Mouse (Mus musculus) forebrain, embryonic 15.5 days (tissue): Measurements from ENCODE around the gene Gnao1. TPM values are rescaled to one million over a fixed set of nuclear protein-coding genes. Genes with fewer than 3 reads are reported as not detected.

Experiments used
- ATAC-seq: fragments of 200-750 bp; cut with Nextera tagmentation; replicated peaks from 2 replicates; pipeline ENCODE4 v1.8.0; 2017; ENCODE audit warnings: mild to moderate bottlenecking, moderate TSS enrichment, moderate library complexity
- H3K27ac ChIP-seq: fragments of 300-500 bp; sonication (generic); replicated peaks from 2 replicates; pipeline ENCODE4 v1.5.1; 2015; ENCODE audit warnings: mild to moderate bottlenecking, inconsistent platforms
- H3K27me3 ChIP-seq: fragments of 300-500 bp; sonication (generic); 2 replicates; pipeline ENCODE4 v1.6.1; 2015; ENCODE audit warnings: inconsistent platforms
- H3K36me3 ChIP-seq: fragments of 300-500 bp; sonication (generic); 2 replicates; pipeline ENCODE4 v1.6.1; 2015; ENCODE audit warnings: mild to moderate bottlenecking, inconsistent platforms
- H3K4me1 ChIP-seq: fragments of 300-500 bp; sonication (generic); 2 replicates; pipeline ENCODE4 v1.6.1; 2015; ENCODE audit warnings: inconsistent platforms
- H3K4me2 ChIP-seq: fragments of 300-500 bp; sonication (generic); replicated peaks from 2 replicates; pipeline ENCODE4 v1.6.1; 2015; ENCODE audit warnings: mild to moderate bottlenecking, inconsistent platforms
- H3K4me3 ChIP-seq: fragments of 300-500 bp; sonication (generic); 2 replicates; pipeline ENCODE4 v1.5.1; 2015; ENCODE audit warnings: mild to moderate bottlenecking, inconsistent platforms
- H3K9ac ChIP-seq: fragments of 300-500 bp; sonication (generic); replicated peaks from 2 replicates; pipeline ENCODE4 v1.6.1; 2015; ENCODE audit warnings: mild to moderate bottlenecking, inconsistent platforms
- H3K9me3 ChIP-seq: fragments of 300-500 bp; sonication (generic); 2 replicates; pipeline ENCODE4 v1.6.1; 2016; ENCODE audit warnings: inconsistent platforms
- WGBS: fragments of 180-500 bp; shearing (Covaris S2); methylation state at CpG from one replicate; pipeline ENCODE4 v1.1.7; 2015; ENCODE audit warnings: mixed read lengths; 5-methylcytosine and 5-hydroxymethylcytosine counted together
- polyA plus RNA-seq: library from polyadenylated mRNA; unstranded; fragments of >200 nt; fragmentation: Nextera tagmentation; extraction: Ambion mirVana; gene quantifications from 2 replicates; pipeline ENCODE4 v1.2.1, GENCODE M21; 2015

The Gnao1 gene
- polyA plus RNA-seq, 1 experiment from 2014 or later, result 167 TPM

GRCm38 (mm10) chr8:93907987-93908441 is 98.2 kb downstream of the Gnao1 start:
- peak overlapping the region; percentile 13; the same call in 1 of the 2 replicates for H3K9ac ChIP-seq
- peaks cover 44% of the 10 kb centered on the region for H3K4me1 ChIP-seq
- 18% methylated on average over 5 of the region's 5 CpGs for WGBS
- H3K36me3 ChIP-seq, result no peaks in the 10 kb centered on the region; the same call in 1 of the 2 replicates
- no peak overlapping the region for H3K4me2 ChIP-seq
- H3K9me3 ChIP-seq, result no peaks in the 10 kb centered on the region
- H3K4me3 ChIP-seq, result no peak overlapping the region
- peak; percentile 66 for ATAC-seq
- H3K27me3 ChIP-seq, result no peaks in the 10 kb centered on the region
- peak overlapping the region; percentile 80 for H3K27ac ChIP-seq

- Histone ChIP-seq H3K4me2 (no peak overlapping the region), H3K9me3 (no peaks in the 10 kb centered on the region), H3K27me3 (no peaks in the 10 kb centered on the region), H3K36me3 (no peaks in the 10 kb centered on the region; the same call in 1 of the 2 replicates), H3K4me1 (peaks cover 44% of the 10 kb centered on the region), H3K4me3 (no peak overlapping the region), H3K9ac (peak overlapping the region; percentile 13; the same call in 1 of the 2 replicates), H3K27ac (peak overlapping the region; percentile 80)
- 31% methylated on average over 1 of the region's 1 CpGs for WGBS
- ATAC-seq, result 0 out of 2 replicates have a peak, but pooled peaks have one; percentile 29
These were observed 98.8 kb downstream of the Gnao1 start for GRCm38 (mm10) chr8:93908546-93908945.

- Histone ChIP-seq H3K9ac (no peak overlapping the region), H3K9me3 (no peaks in the 10 kb centered on the region), H3K27me3 (no peaks in the 10 kb centered on the region), H3K4me2 (no peak overlapping the region), H3K27ac (0 out of 2 replicates have a peak overlapping the region, but pooled peaks have one; percentile 3), H3K4me3 (no peak overlapping the region), H3K36me3 (no peaks in the 10 kb centered on the region), H3K4me1 (peaks cover 54% of the 10 kb centered on the region)
- no peak for ATAC-seq
- WGBS, result 71% methylated on average over 7 of the region's 7 CpGs
These were observed 102.2 kb downstream of the Gnao1 start for GRCm38 (mm10) chr8:93911715-93912555.

GRCm38 (mm10) chr8:93917859-93918421 is 108.2 kb downstream of the Gnao1 start:
- peak; percentile 92 for ATAC-seq
- Histone ChIP-seq H3K4me2 (no peak overlapping the region), H3K27ac (peak overlapping the region; percentile 91), H3K4me1 (peaks cover 77% of the 10 kb centered on the region), H3K9me3 (no peaks in the 10 kb centered on the region), H3K27me3 (no peaks in the 10 kb centered on the region), H3K9ac (no peak overlapping the region), H3K36me3 (no peaks in the 10 kb centered on the region), H3K4me3 (no peak overlapping the region)
- WGBS, result 2% methylated on average over 13 of the region's 13 CpGs

- peaks cover 84% of the 10 kb centered on the region for H3K4me1 ChIP-seq
These were observed 108.8 kb downstream of the Gnao1 start for GRCm38 (mm10) chr8:93918580-93918979.

GRCm38 (mm10) chr8:93919422-93919821 is 109.7 kb downstream of the Gnao1 start:
- H3K4me3 ChIP-seq, result no peak overlapping the region
- ATAC-seq, result no peak
- WGBS, result 32% methylated on average over 3 of the region's 3 CpGs
- H3K9me3 ChIP-seq, result no peaks in the 10 kb centered on the region
- peaks cover 92% of the 10 kb centered on the region for H3K4me1 ChIP-seq
- no peaks in the 10 kb centered on the region for H3K36me3 ChIP-seq
- no peak overlapping the region for H3K4me2 ChIP-seq
- H3K27ac ChIP-seq, result peak overlapping the region; percentile 91
- no peaks in the 10 kb centered on the region for H3K27me3 ChIP-seq
- H3K9ac ChIP-seq, result no peak overlapping the region

More at GRCm38 (mm10) chr8:93918580-93918979, 108.8 kb downstream of the Gnao1 start:
- Histone ChIP-seq H3K36me3 (no peaks in the 10 kb centered on the region), H3K4me3 (no peak overlapping the region), H3K9ac (no peak overlapping the region), H3K27me3 (no peaks in the 10 kb centered on the region), H3K9me3 (no peaks in the 10 kb centered on the region), H3K4me2 (no peak overlapping the region), H3K27ac (peak overlapping the region; percentile 91)
- ATAC-seq, result no peak
- WGBS, result 45% methylated on average over 2 of the region's 2 CpGs

GRCm38 (mm10) chr8:93919916-93920589 is 110.3 kb downstream of the Gnao1 start:
- no peak overlapping the region for H3K9ac ChIP-seq
- H3K27me3 ChIP-seq, result no peaks in the 10 kb centered on the region
- no peaks in the 10 kb centered on the region for H3K9me3 ChIP-seq
- peak overlapping the region; percentile 91 for H3K27ac ChIP-seq
- peaks cover 98% of the 10 kb centered on the region for H3K4me1 ChIP-seq
- WGBS, result 19% methylated on average over 12 of the region's 12 CpGs
- H3K4me2 ChIP-seq, result no peak overlapping the region
- peak; percentile 31 for ATAC-seq
- H3K36me3 ChIP-seq, result no peaks in the 10 kb centered on the region
- no peak overlapping the region for H3K4me3 ChIP-seq

- ATAC-seq, result no peak
- Histone ChIP-seq H3K36me3 (no peaks in the 10 kb centered on the region), H3K27ac (peak overlapping the region; percentile 91), H3K4me2 (no peak overlapping the region), H3K4me1 (peaks cover 98% of the 10 kb centered on the region), H3K4me3 (no peak overlapping the region), H3K27me3 (no peaks in the 10 kb centered on the region), H3K9me3 (no peaks in the 10 kb centered on the region), H3K9ac (no peak overlapping the region)
- WGBS, result 63% methylated on average over 7 of the region's 7 CpGs
These were observed 110.8 kb downstream of the Gnao1 start for GRCm38 (mm10) chr8:93920590-93920948.

GRCm38 (mm10) chr8:93923897-93924334 is 114.2 kb downstream of the Gnao1 start:
- Histone ChIP-seq H3K4me3 (no peak overlapping the region), H3K36me3 (peaks cover 5% of the 10 kb centered on the region; the same call in 1 of the 2 replicates), H3K4me2 (no peak overlapping the region), H3K4me1 (peaks cover 69% of the 10 kb centered on the region), H3K9me3 (no peaks in the 10 kb centered on the region), H3K27me3 (no peaks in the 10 kb centered on the region), H3K9ac (no peak overlapping the region; the same call in 1 of the 2 replicates), H3K27ac (peak overlapping the region; percentile 47)
- no peak for ATAC-seq
- WGBS, result 57% methylated on average over 7 of the region's 7 CpGs

GRCm38 (mm10) chr8:93925513-93925912 is 115.7 kb downstream of the Gnao1 start:
- Histone ChIP-seq H3K27ac (peak overlapping the region; percentile 20; the same call in 1 of the 2 replicates), H3K27me3 (no peaks in the 10 kb centered on the region)
- 12% methylated on average over 3 of the region's 3 CpGs for WGBS

GRCm38 (mm10) chr8:93929233-93929632 is 119.5 kb downstream of the Gnao1 start:
- ATAC-seq, result no peak

More at GRCm38 (mm10) chr8:93925513-93925912, 115.7 kb downstream of the Gnao1 start:
- Histone ChIP-seq H3K9ac (no peak overlapping the region), H3K4me3 (no peak overlapping the region), H3K36me3 (peaks cover 5% of the 10 kb centered on the region; the same call in 1 of the 2 replicates), H3K9me3 (no peaks in the 10 kb centered on the region), H3K4me2 (no peak overlapping the region), H3K4me1 (peaks cover 53% of the 10 kb centered on the region)
- no peak for ATAC-seq

More at GRCm38 (mm10) chr8:93929233-93929632, 119.5 kb downstream of the Gnao1 start:
- Histone ChIP-seq H3K9me3 (no peaks in the 10 kb centered on the region), H3K36me3 (peaks cover 5% of the 10 kb centered on the region; the same call in 1 of the 2 replicates), H3K27ac (0 out of 2 replicates have a peak overlapping the region, but pooled peaks have one; percentile 14), H3K4me1 (peaks cover 44% of the 10 kb centered on the region), H3K4me2 (no peak overlapping the region), H3K9ac (no peak overlapping the region), H3K4me3 (no peak overlapping the region), H3K27me3 (no peaks in the 10 kb centered on the region)
- WGBS, result 92% methylated on average over 4 of the region's 4 CpGs
